Mouse (Mus musculus) thymus, adult 2 months (tissue): ENCODE data around the gene Gm20911. TPM values are rescaled to one million over a fixed set of nuclear protein-coding genes. Genes with fewer than 3 reads are reported as not detected.
"Not testable (repeated sequence)": the region's sequence is repeated elsewhere in the genome, so short reads cannot be mapped to it uniquely, and the experiment has no call there.

Experiments used
- DNase-seq: peaks from one replicate; pipeline ENCODE4 v3.0.0; 2021
- H3K27ac ChIP-seq: fragments of 200-500 bp; 2 replicates; pipeline ENCODE4 v1.5.1; 2012; ENCODE audit warnings: low read length, control low read depth; ENCODE audit not compliant: control insufficient read depth, insufficient read depth
- H3K27me3 ChIP-seq: fragments of 200-500 bp; 2 replicates; pipeline ENCODE4 v1.6.1; 2012; ENCODE audit warnings: mild to moderate bottlenecking, low read length, moderate library complexity, mixed read lengths; ENCODE audit not compliant: control insufficient read depth, insufficient read depth
- H3K36me3 ChIP-seq: fragments of 200-500 bp; 2 replicates; pipeline ENCODE4 v1.6.1; 2012; ENCODE audit warnings: mild to moderate bottlenecking, low read length, moderate library complexity; ENCODE audit not compliant: control insufficient read depth, insufficient read depth
- H3K4me1 ChIP-seq: fragments of 200-500 bp; replicated peaks from 2 replicates; pipeline ENCODE4 v1.6.1; 2012; ENCODE audit warnings: low read length; ENCODE audit not compliant: control insufficient read depth, insufficient read depth
- H3K4me3 ChIP-seq: fragments of 200-500 bp; 2 replicates; pipeline ENCODE4 v1.5.1; 2012; ENCODE audit warnings: mild to moderate bottlenecking, low read length, control low read depth, moderate library complexity; ENCODE audit not compliant: control insufficient read depth, insufficient read depth
- WGBS: fragments of 180-500 bp; shearing (Covaris S2); methylation state at CpG from one replicate; pipeline ENCODE4 v1.1.7; 2018; 5-methylcytosine and 5-hydroxymethylcytosine counted together
- polyA plus RNA-seq: library from polyadenylated mRNA; depleted of rRNA; stranded (reverse); fragments of >200 nt; gene quantifications from 2 replicates; pipeline ENCODE4 v1.2.3, GENCODE M21; 2012; rRNA removed

Gm20911 gene
- not detected in 2 replicates for polyA plus RNA-seq

DNA sequence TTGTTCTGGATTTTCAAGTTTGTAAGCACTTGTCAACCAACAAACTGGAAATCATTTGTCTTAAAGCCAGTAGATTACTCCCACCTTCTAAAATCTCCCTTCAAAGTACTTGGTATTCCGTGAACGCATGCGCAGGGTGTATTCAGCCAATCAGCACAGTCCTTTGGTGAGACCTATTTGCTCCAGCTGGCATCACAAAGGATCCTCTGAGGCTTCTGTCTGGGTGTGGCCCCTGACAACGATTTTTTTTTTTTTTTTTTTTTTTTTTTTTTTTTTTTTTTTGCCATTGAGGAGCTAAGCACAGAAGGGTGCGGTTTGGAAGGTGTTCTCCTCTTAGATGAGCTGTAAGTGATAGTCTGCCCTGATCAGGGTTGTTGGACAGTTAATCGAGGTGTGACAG is at the start of gene Gm20911:
TSS of gene Gm20911 (plus strand) at position 301 of the 400 bp plus-strand sequence.
- WGBS = no CpG with 5 or more reads among the region's 6 CpGs
- not testable (repeated sequence) for H3K4me1 ChIP-seq, H3K4me3 ChIP-seq, H3K36me3 ChIP-seq, H3K27me3 ChIP-seq, DNase-seq, H3K27ac ChIP-seq
